Mouse (Mus musculus): ENCODE results near the gene Suco.

The Suco gene

DNA sequence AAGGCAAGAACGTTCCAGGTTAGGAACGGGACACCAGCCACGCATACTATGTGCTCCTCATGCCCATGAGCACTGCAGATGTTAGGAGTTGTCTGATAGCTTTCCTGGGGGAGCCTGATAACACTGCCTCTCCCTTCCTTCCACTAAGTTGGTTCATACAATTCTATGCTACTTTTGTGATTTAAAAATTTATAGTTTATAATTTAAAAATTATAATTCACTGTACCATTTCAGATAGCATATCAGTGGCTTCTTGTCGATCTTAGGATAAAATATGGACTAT, 83.9 kb downstream of the Suco start:
- in situ Hi-C loops (cut with MboI, MseI) = no loop called here

DNA sequence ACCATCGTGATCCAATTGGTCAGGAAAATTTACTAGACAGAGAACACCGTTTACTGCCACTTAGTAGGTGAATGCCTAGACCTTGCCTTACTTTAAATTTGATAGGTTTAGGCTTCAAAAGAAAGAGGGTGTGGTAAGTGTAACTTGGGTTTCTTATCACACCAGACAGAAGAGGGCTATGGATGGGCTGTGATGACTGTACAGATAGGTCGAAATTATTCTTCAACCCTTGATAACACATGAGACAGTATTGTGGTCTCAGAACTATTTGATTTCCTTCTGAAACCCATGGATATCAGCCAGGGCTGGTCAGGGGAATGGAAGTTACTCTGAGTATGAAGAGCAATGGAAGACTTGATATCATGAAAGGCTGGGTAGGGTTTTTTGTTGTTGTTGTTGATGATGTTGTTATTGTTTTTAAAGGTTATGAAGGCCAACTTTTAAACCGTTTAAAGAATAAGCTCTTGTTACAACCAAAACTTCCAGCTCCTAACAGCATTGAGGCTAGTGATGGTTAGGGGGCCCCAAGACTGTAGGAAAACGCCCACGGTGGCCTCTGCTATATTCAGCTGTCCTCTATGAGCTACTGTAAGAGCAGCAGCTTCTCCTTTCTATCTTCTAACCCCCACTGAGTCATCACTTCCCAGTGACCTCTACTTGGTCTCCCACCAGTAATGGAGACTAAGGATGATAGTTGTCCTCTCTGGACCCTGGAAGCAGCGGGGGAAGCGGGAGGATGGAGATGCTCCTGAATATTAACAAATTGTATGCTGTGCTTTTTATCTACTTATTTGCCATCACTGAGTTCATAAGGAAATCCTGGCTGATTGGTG, 84.4 kb downstream of the Suco start:
- in situ Hi-C loops (cut with MboI, MseI) = no loop called here

DNA sequence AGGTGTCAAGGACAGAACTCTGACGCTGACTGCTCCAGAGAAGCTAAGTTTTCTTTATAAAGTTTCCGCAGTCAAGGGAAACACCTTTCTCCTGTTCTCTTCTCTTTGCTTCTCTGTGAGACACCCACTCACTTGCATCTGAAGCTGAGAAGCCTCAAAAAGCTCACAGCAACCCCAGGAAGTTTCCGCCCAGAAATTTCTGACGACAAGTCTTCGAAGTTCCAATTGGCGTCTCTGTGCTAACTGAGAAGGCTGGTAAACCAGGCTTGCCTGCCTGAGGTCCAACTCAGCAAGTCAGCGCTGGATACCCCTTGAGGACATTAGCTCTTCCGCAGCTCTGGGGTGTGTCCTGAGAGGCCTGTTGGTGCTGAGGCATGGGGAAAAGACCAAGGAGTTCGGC, 88.1 kb downstream of the Suco start, which contains the start of gene Fasl:
Gene Fasl (minus strand): TSS at position 157 of the 400 bp plus-strand sequence.
- in situ Hi-C loops (cut with MboI, MseI) = loop anchor here in 1 of 2 experiments (10.0 kb wide), 1 partner anchor 1036 kb away; no protein-coding TSS in a partner anchor

DNA sequence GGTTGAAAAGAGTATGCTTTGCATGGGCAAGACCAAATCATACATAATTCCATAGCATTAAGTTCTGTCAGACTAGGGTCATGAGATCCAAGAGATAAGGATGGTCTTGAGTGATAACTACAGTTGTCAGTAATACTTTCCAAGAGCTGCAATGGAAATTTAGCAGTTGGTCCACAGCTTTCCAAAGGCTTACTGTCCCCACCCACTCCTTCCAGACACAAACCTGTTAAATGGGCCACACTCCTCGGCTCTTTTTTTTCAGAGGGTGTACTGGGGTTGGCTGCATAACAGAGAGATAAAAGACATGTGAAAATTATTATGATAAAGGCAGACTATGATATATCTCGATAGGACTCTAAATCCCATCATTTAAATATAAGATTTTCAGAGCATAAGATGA, 93.8 kb downstream of the Suco start:
- in situ Hi-C loops (cut with MboI, MseI) = loop anchor here in 1 of 2 experiments (10.0 kb wide), 1 partner anchor 1042 kb away; no protein-coding TSS in a partner anchor

DNA sequence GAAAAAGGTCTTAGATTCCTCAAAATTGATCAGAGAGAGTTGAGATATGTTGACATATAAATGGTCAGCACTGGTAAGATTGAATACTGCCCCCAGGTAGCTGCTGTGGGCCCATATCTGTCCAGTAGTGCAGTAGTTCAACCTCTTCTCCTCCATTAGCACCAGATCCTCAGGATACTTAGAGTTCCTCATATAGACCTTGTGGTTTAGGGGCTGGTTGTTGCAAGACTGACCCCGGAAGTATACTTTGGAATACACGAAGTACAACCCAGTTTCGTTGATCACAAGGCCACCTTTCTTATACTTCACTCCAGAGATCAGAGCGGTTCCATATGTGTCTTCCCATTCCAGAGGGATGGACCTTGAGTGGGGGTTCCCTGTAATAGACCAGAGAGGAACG, 94.9 kb downstream of the Suco start:
- in situ Hi-C loops (cut with MboI, MseI) = loop anchor here in 1 of 2 experiments (10.0 kb wide), 1 partner anchor 1043 kb away; no protein-coding TSS in a partner anchor

DNA sequence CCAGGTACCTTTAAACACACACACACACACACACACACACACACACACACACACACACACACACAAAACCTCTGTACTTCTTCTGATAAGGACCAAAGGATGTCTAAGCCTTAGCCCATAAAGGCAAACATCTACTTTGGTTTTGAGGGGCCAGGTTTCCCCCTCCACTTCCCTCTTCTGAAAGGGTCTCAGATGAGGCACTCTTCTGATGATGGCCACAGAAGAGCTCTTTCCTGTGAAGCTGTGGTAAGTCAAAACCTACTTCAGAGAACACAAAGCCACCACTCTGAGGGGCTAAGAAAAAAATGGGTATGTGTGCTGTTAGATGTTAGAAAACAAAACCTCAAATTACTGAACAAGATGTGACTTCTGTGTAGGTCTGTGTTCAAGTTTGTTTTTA, 97.4 kb downstream of the Suco start:
- in situ Hi-C loops (cut with MboI, MseI) = no loop called here

DNA sequence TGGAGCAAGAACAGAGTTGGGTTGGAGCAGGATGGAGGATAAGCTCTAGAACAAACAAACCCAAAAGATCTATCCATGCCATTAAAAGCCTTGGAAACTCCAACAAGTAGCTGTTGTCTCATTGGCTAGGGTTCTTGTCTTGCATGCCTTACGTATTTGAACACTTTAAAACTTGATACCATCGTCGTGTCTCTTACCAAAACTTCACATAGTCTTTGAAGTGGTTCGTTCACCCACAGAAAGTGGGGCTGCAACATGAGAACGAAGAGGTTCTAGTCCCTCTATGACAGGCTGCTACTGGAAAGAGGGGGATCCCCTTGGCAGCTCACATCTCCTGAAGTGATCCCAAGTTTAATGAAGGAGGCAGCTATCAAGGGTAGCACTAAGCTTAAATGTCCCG, 101.3 kb downstream of the Suco start:
- in situ Hi-C loops (cut with MboI, MseI) = no loop called here

DNA sequence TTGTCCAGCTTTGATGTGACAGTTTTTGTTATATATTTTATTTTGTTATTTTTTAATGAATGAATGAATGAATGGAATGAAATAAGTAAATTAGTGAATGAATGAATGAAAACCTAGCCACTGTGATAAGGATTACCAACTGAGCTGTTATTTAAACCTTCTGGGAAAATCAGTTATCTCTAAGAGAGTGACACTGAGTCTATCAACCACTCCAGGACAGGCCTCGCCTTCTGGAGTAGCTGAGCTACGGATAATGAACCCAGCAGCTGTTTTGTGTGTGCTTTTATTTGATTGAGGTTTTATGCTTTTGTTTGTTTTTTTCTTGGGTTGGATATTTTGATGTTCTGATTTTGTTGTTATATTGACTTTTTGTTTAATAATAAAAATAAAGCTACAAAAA, 105.2 kb downstream of the Suco start:
- in situ Hi-C loops (cut with MboI, MseI) = no loop called here

DNA sequence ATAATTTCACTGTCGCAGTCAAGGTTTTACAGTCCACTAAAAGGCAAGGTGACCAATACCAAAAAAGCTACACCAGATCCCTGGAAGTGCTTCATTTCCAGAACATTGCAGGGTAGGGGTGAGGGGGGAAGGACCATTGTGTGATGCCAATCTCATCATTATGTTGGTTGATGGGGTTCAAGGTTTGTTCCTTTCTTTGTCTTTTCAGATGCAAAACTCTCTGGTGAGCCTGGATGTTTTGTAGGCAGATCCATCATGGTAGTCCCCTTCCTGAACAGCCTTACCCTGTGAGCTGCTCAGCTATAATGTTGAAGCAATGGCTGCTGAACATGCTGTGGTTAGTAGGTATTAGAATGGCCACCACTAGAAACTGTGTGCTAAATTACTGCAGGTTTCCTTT, 107.2 kb downstream of the Suco start:
- in situ Hi-C loops (cut with MboI, MseI) = no loop called here

DNA sequence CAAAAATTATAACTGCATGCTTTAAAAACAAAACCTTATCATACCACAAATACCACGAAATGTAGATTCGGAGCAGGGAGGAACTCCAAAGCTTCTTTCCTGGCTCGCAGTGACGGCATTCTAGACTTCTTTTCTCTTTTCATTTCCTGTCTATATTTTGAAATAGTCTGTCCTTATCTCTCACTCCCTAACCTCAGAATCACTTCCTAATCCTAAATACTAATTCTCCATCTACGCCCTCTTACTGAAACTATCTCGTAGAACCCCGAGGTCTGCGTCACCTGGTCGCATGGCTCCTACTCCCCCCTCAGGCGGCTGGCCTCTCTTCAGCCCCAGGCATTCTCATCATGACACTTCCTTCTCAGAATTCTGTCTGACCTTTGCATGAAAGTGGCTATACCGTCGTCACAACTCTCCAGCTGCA, 109.4 kb downstream of the Suco start:
- in situ Hi-C loops (cut with MboI, MseI) = no loop called here

DNA sequence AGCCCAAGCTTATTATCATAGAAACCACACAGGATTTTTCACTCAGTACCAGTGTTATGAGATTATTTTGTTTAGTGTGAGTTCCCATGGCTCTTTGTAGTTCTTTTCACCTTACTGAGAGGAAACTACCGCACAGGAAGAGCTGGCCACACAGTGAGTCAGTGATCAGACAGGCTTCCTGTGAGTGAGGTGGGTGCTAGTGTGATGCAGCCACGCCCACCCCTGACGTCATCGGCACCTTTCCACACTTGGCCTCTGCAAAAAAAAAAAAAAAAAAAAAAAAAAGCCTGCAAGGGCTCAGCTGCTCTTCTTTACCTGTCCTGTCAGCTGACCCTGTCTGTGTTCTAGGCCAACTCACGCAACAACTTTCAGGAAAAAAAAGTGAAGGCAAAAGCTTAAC, 109.8 kb downstream of the Suco start:
- in situ Hi-C loops (cut with MboI, MseI) = no loop called here

Measured in T-helper 17 cell (primary cell).